Mouse (Mus musculus): ENCODE measurements around the gene Col4a2. TPM values are rescaled to one million over a fixed set of nuclear protein-coding genes. Genes with fewer than 3 reads are reported as not detected.

The Col4a2 gene
- polyA plus RNA-seq, 1 experiment = 36.0 TPM

DNA sequence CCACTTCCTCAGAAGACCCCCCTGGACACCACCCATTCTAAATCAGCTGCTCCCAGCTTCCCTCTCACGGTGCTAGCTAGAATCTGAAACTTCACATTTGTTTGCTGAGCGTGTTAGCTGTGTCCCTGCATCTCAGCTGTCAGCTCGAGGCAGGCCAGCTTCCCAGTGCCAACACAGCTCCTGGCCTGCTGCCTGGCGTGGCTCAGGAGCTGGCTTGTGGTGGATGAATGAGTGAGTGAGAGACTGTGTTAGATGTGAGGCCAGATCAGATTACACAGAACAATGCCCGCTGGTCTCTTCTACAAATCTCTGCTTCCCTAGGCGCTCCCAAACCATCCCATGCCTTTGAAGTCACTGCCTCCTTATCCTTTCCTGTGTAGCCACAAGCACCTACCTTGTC, 106.6 kb downstream of the Col4a2 start:
- no peak overlapping the region for H3K4me3 ChIP-seq (ENCODE audit: extremely low read depth, insufficient read depth, insufficient read length)
- DNase-seq (ENCODE audit: low read depth in 1 of 2, low spot score in 2 of 2) = no peak
- H3K4me1 ChIP-seq (ENCODE audit: control insufficient read depth, insufficient read depth, insufficient read length) = no peaks in the 10 kb centered on the region
- H3K27ac ChIP-seq (ENCODE audit: insufficient read depth, low read length) = no peak overlapping the region
- WGBS = 67% methylated on average over 6 of the region's 6 CpGs
- H3K36me3 ChIP-seq (ENCODE audit: control insufficient read depth, insufficient read depth, low read length) = no peaks in the 10 kb centered on the region
- TF ChIP-seq POLR2A (IDR thresholded peaks at IDR 0.05; ENCODE audit: low read depth, low read length) (no peak), CTCF (IDR thresholded peaks at IDR 0.05; ENCODE audit: extremely low read depth, insufficient read depth, insufficient read length, insufficient replicate concordance) (no peak)
- H3K27me3 ChIP-seq (ENCODE audit: control insufficient read depth, insufficient read depth, low read length) = no peaks in the 10 kb centered on the region

DNA sequence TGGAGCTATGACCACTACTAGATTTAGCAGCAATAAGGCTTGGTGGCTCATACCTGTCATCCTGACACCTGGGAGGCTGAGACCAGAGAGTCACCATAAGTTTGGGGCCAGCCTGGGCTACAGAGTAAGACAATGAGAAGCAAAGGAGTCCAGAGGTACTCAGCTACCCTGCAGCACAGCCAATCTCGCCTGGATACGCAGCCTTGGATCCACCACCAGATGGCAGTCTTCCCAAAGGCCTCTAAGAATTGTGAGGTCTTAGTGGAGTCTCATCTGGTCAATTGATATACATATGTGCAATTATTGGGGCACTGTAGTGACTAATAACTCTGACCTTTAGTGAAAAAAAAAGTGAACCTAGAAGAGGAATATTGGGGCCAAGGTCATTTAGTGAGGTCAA, 107.0 kb downstream of the Col4a2 start:
- H3K4me1 ChIP-seq (ENCODE audit: control insufficient read depth, insufficient read depth, insufficient read length) = no peaks in the 10 kb centered on the region
- DNase-seq (ENCODE audit: low read depth in 1 of 2, low spot score in 2 of 2) = peak; percentile 5 to 36
- H3K27me3 ChIP-seq (ENCODE audit: control insufficient read depth, insufficient read depth, low read length) = no peaks in the 10 kb centered on the region
- H3K36me3 ChIP-seq (ENCODE audit: control insufficient read depth, insufficient read depth, low read length) = no peaks in the 10 kb centered on the region
- H3K27ac ChIP-seq (ENCODE audit: insufficient read depth, low read length) = no peak overlapping the region
- no peak overlapping the region for H3K4me3 ChIP-seq (ENCODE audit: extremely low read depth, insufficient read depth, insufficient read length)
- WGBS = 11% methylated on average over 2 of the region's 2 CpGs
- TF ChIP-seq POLR2A (IDR thresholded peaks at IDR 0.05; ENCODE audit: low read depth, low read length) (no peak), CTCF (IDR thresholded peaks at IDR 0.05; ENCODE audit: extremely low read depth, insufficient read depth, insufficient read length, insufficient replicate concordance) (peak; percentile 50; the same call in 1 of the 2 replicates)

DNA sequence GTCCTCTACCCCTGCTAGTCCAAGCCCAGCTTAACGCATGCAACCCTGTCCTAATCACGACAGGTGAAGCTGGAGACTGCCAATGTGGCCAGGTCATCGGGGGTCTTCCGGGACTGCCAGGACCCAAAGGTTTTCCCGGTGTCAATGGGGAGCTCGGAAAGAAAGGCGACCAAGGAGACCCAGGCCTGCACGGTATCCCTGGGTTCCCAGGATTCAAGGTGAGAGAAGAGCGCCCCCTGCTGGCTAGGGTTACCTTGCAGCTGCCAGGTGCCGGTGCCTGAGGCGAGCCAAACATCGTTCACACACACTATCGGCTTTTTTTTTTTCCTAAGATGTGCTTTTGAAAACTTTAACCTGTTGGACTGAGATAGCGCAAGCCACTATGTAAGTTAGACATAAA, 108.5 kb downstream of the Col4a2 start:
- no peak for TF ChIP-seq POLR2A (IDR thresholded peaks at IDR 0.05; ENCODE audit: low read depth, low read length)
- TF ChIP-seq CTCF (IDR thresholded peaks at IDR 0.05; ENCODE audit: extremely low read depth, insufficient read depth, insufficient read length, insufficient replicate concordance) = peak; percentile 49; the same call in 1 of the 2 replicates
- DNase-seq (ENCODE audit: low read depth in 1 of 2, low spot score in 2 of 2) = peak in 1 of 2 experiments; percentile 11
- 66% methylated on average over 14 of the region's 14 CpGs for WGBS
- no peaks in the 10 kb centered on the region for H3K27me3 ChIP-seq (ENCODE audit: control insufficient read depth, insufficient read depth, low read length)
- H3K27ac ChIP-seq (ENCODE audit: insufficient read depth, low read length) = no peak overlapping the region
- H3K4me1 ChIP-seq (ENCODE audit: control insufficient read depth, insufficient read depth, insufficient read length) = no peaks in the 10 kb centered on the region
- no peak overlapping the region for H3K4me3 ChIP-seq (ENCODE audit: extremely low read depth, insufficient read depth, insufficient read length)
- H3K36me3 ChIP-seq (ENCODE audit: control insufficient read depth, insufficient read depth, low read length) = no peaks in the 10 kb centered on the region

DNA sequence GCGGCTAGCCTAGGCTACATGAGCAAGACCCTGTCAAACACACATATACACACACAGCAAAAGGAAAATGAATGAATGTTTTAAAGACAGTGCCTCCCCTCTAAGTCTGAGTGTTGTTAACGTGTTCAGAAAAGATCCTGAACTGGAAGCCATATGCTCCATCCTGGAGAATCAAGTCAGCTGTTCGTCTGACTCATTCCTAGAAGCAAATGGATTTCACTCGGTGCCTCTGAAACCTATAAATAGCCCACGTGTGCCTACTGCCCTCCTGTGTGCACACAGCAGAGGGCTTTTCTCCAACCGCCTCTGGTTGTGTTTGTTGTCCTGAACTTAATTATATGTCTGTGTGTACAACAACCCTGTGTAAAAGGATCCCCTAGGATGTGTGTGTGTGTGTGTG, 109.4 kb downstream of the Col4a2 start:
- H3K4me3 ChIP-seq (ENCODE audit: extremely low read depth, insufficient read depth, insufficient read length) = no peak overlapping the region
- no peaks in the 10 kb centered on the region for H3K4me1 ChIP-seq (ENCODE audit: control insufficient read depth, insufficient read depth, insufficient read length)
- H3K36me3 ChIP-seq (ENCODE audit: control insufficient read depth, insufficient read depth, low read length) = no peaks in the 10 kb centered on the region
- H3K27ac ChIP-seq (ENCODE audit: insufficient read depth, low read length) = no peak overlapping the region
- 82% methylated on average over 6 of the region's 6 CpGs for WGBS
- no peak for DNase-seq (ENCODE audit: low read depth in 1 of 2, low spot score in 2 of 2)
- no peak for TF ChIP-seq CTCF (IDR thresholded peaks at IDR 0.05; ENCODE audit: extremely low read depth, insufficient read depth, insufficient read length, insufficient replicate concordance)
- TF ChIP-seq POLR2A (IDR thresholded peaks at IDR 0.05; ENCODE audit: low read depth, low read length) = no peak
- no peaks in the 10 kb centered on the region for H3K27me3 ChIP-seq (ENCODE audit: control insufficient read depth, insufficient read depth, low read length)

DNA sequence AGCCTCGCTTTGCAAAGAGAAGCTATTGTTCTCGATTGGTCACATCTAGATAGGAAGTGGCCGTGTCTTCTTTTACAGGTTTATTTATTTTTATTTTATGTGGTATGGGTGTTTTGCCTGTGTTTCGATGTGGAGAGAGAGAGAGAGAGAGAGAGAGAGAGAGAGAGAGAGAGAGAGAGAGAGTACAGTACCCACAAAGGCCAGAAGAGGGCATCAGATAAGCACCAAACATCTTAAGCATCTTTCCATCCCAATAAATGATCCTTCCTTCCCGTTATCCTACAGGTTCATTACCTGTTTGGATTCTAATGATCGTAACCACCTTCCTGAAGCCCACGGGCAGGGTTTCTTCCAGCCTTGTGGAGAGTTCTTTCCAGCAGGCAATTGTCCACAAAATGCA, 110.5 kb downstream of the Col4a2 start:
- no peak overlapping the region for H3K27ac ChIP-seq (ENCODE audit: insufficient read depth, low read length)
- no peak overlapping the region for H3K4me3 ChIP-seq (ENCODE audit: extremely low read depth, insufficient read depth, insufficient read length)
- DNase-seq (ENCODE audit: low read depth in 1 of 2, low spot score in 2 of 2) = no peak
- H3K36me3 ChIP-seq (ENCODE audit: control insufficient read depth, insufficient read depth, low read length) = no peaks in the 10 kb centered on the region
- 64% methylated on average over 7 of the region's 7 CpGs for WGBS
- TF ChIP-seq CTCF (IDR thresholded peaks at IDR 0.05; ENCODE audit: extremely low read depth, insufficient read depth, insufficient read length, insufficient replicate concordance) = no peak
- no peak for TF ChIP-seq POLR2A (IDR thresholded peaks at IDR 0.05; ENCODE audit: low read depth, low read length)
- H3K27me3 ChIP-seq (ENCODE audit: control insufficient read depth, insufficient read depth, low read length) = no peaks in the 10 kb centered on the region
- no peaks in the 10 kb centered on the region for H3K4me1 ChIP-seq (ENCODE audit: control insufficient read depth, insufficient read depth, insufficient read length)

DNA sequence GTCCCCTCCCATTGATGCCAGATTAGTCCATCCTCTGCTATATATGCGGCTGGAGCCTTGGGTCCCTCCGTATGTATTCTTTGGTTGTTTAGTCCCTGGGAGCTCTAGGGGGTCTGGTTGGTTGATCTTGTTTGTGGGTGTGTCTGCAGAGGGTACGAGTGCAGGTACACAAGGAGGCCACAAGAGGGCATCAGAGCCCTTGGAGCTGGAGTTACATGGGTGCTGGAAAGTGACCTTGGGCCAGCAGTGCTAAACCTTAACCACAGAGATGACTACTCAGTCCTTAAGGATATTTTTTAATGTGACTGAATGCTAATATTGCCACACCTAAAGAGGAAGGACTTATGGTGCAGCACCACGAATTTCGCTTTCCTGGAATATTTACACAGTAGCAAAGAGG, 118.1 kb downstream of the Col4a2 start:
- DNase-seq (ENCODE audit: low read depth in 1 of 2, low spot score in 2 of 2) = no peak
- Histone ChIP-seq H3K27ac (ENCODE audit: insufficient read depth, low read length) (no peak overlapping the region), H3K27me3 (ENCODE audit: control insufficient read depth, insufficient read depth, low read length) (no peaks in the 10 kb centered on the region), H3K4me3 (ENCODE audit: extremely low read depth, insufficient read depth, insufficient read length) (no peak overlapping the region), H3K36me3 (ENCODE audit: control insufficient read depth, insufficient read depth, low read length) (no peaks in the 10 kb centered on the region), H3K4me1 (ENCODE audit: control insufficient read depth, insufficient read depth, insufficient read length) (no peaks in the 10 kb centered on the region)
- TF ChIP-seq CTCF (IDR thresholded peaks at IDR 0.05; ENCODE audit: extremely low read depth, insufficient read depth, insufficient read length, insufficient replicate concordance) = peak; percentile 19; the same call in 1 of the 2 replicates
- TF ChIP-seq POLR2A (IDR thresholded peaks at IDR 0.05; ENCODE audit: low read depth, low read length) = no peak
- WGBS = 69% methylated on average over 5 of the region's 5 CpGs

DNA sequence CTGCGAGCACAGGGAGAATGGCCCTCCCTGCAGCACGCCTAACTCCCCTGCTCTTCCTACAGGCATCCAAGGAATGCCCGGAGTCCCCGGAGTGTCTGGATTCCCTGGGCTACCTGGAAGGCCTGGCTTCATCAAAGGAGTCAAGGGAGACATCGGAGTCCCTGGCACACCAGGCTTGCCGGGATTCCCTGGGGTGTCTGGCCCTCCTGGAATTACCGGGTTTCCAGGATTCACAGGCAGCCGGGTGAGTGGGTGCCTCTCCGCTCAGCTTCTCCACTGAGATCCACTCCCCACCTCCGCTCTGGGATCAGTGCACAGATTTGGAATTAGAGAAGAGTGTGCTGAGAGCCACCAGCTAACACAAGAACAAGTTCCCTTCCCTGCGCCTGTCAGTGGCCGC, 125.3 kb downstream of the Col4a2 start:
- H3K4me3 ChIP-seq (ENCODE audit: extremely low read depth, insufficient read depth, insufficient read length) = no peak overlapping the region
- no peaks in the 10 kb centered on the region for H3K27me3 ChIP-seq (ENCODE audit: control insufficient read depth, insufficient read depth, low read length)
- WGBS = 95% methylated on average over 12 of the region's 12 CpGs

More for the DNA sequence above, 125.3 kb downstream of the Col4a2 start:
- Histone ChIP-seq H3K4me1 (ENCODE audit: control insufficient read depth, insufficient read depth, insufficient read length) (no peaks in the 10 kb centered on the region), H3K36me3 (ENCODE audit: control insufficient read depth, insufficient read depth, low read length) (no peaks in the 10 kb centered on the region), H3K27ac (ENCODE audit: insufficient read depth, low read length) (no peak overlapping the region)
- no peak for TF ChIP-seq CTCF (IDR thresholded peaks at IDR 0.05; ENCODE audit: extremely low read depth, insufficient read depth, insufficient read length, insufficient replicate concordance)
- no peak for TF ChIP-seq POLR2A (IDR thresholded peaks at IDR 0.05; ENCODE audit: low read depth, low read length)
- no peak for DNase-seq (ENCODE audit: low read depth in 1 of 2, low spot score in 2 of 2)
